Mouse (Mus musculus): ENCODE measurements around the gene Zzef1.
A peak's percentile ranks its signal among the peaks of the same experiment; 100 is the strongest.

Zzef1 gene

GRCm38 (mm10) chr11:72806556-72806955 is 10.5 kb downstream of the Zzef1 start:
- DNase-seq (ENCODE audit: low read depth, low spot score) = peak; percentile 69

GRCm38 (mm10) chr11:72807992-72808391 is 12.0 kb downstream of the Zzef1 start:
- no peak for DNase-seq (ENCODE audit: low read depth, low spot score)

- peak; percentile 76 for DNase-seq (ENCODE audit: low read depth, low spot score)
Measured at GRCm38 (mm10) chr11:72813687-72814086, 17.7 kb downstream of the Zzef1 start.

GRCm38 (mm10) chr11:72814188-72814587 is 18.2 kb downstream of the Zzef1 start:
- DNase-seq (ENCODE audit: low read depth, low spot score) = no peak

GRCm38 (mm10) chr11:72816859-72817258 is 20.8 kb downstream of the Zzef1 start:
- no peak for DNase-seq (ENCODE audit: low read depth, low spot score)

GRCm38 (mm10) chr11:72818067-72818466 is 22.0 kb downstream of the Zzef1 start:
- no peak for DNase-seq (ENCODE audit: low read depth, low spot score)

GRCm38 (mm10) chr11:72821041-72821440 is 25.0 kb downstream of the Zzef1 start:
- DNase-seq (ENCODE audit: low read depth, low spot score) = no peak

GRCm38 (mm10) chr11:72829869-72830268 is 33.8 kb downstream of the Zzef1 start:
- DNase-seq (ENCODE audit: low read depth, low spot score) = no peak

- DNase-seq (ENCODE audit: low read depth, low spot score) = no peak
Measured at GRCm38 (mm10) chr11:72842731-72843130, 46.7 kb downstream of the Zzef1 start.

- no peak for DNase-seq (ENCODE audit: low read depth, low spot score)
Measured at GRCm38 (mm10) chr11:72843576-72843975, 47.5 kb downstream of the Zzef1 start.

GRCm38 (mm10) chr11:72845526-72845925 is 49.5 kb downstream of the Zzef1 start:
- DNase-seq (ENCODE audit: low read depth, low spot score) = no peak

- no peak for DNase-seq (ENCODE audit: low read depth, low spot score)
Measured at GRCm38 (mm10) chr11:72846685-72847084, 50.7 kb downstream of the Zzef1 start.

- peak; percentile 68 for DNase-seq (ENCODE audit: low read depth, low spot score)
Measured at GRCm38 (mm10) chr11:72847831-72848628, 52.0 kb downstream of the Zzef1 start.

GRCm38 (mm10) chr11:72850419-72851131 is 54.5 kb downstream of the Zzef1 start:
- DNase-seq (ENCODE audit: low read depth, low spot score) = peak; percentile 34

- DNase-seq (ENCODE audit: low read depth, low spot score) = no peak
Measured at GRCm38 (mm10) chr11:72851214-72851613, 55.2 kb downstream of the Zzef1 start.

GRCm38 (mm10) chr11:72852122-72852521 is 56.1 kb downstream of the Zzef1 start:
- DNase-seq (ENCODE audit: low read depth, low spot score) = peak; percentile 42

- DNase-seq (ENCODE audit: low read depth, low spot score) = peak; percentile 75
Measured at GRCm38 (mm10) chr11:72853086-72853485, 57.1 kb downstream of the Zzef1 start.

GRCm38 (mm10) chr11:72854251-72854650 is 58.2 kb downstream of the Zzef1 start:
- DNase-seq (ENCODE audit: low read depth, low spot score) = no peak

GRCm38 (mm10) chr11:72856764-72857163 is 60.7 kb downstream of the Zzef1 start:
- DNase-seq (ENCODE audit: low read depth, low spot score) = no peak

GRCm38 (mm10) chr11:72861236-72861635 is 65.2 kb downstream of the Zzef1 start:
- DNase-seq (ENCODE audit: low read depth, low spot score) = peak; percentile 77

GRCm38 (mm10) chr11:72866446-72866845 is 70.4 kb downstream of the Zzef1 start:
- DNase-seq (ENCODE audit: low read depth, low spot score) = no peak

- no peak for DNase-seq (ENCODE audit: low read depth, low spot score)
Measured at GRCm38 (mm10) chr11:72872061-72872460, 76.0 kb downstream of the Zzef1 start.

- DNase-seq (ENCODE audit: low read depth, low spot score) = no peak
Measured at GRCm38 (mm10) chr11:72892623-72893022, 96.6 kb downstream of the Zzef1 start.
